Mouse (Mus musculus) inflammation-experienced regulatory T-cells, adult 16 weeks (primary cell): ENCODE data around the gene Vmn2r105. TPM values are rescaled to one million over a fixed set of nuclear protein-coding genes. Genes with fewer than 3 reads are reported as not detected.

Experiments used
- polyA plus RNA-seq: library from polyadenylated mRNA; unstranded; fragments of 100-300 nt; shearing (Covaris generic); gene quantifications from one replicate; pipeline ENCODE4 v1.2.1, GENCODE M21; 2017

Gene Vmn2r105
- polyA plus RNA-seq, result not detected

GRCm38 (mm10) chr17:20234952-20235351, at the start of gene Vmn2r105:
Gene Vmn2r105 (minus strand): TSS chr17:20235052.

GRCm38 (mm10) chr17:20182997-20183396, 51.9 kb downstream of the Vmn2r105 start, which contains the start of gene Fpr-rs6:
Gene Fpr-rs6 (minus strand): TSS chr17:20183097.

Other genes starting within 250 kb of the Vmn2r105 start
- not detected for gene Vmn2r104, start 186.7 kb downstream of the Vmn2r105 start, polyA plus RNA-seq
- gene Fpr-rs7, start 120.8 kb downstream of the Vmn2r105 start, polyA plus RNA-seq, result not detected
- not detected for gene Fpr-rs6, start 52.0 kb downstream of the Vmn2r105 start, polyA plus RNA-seq
- gene Vmn2r106, start 50.5 kb upstream of the Vmn2r105 start, polyA plus RNA-seq, result not detected
- not detected for gene Vmn2r107, start 110.2 kb upstream of the Vmn2r105 start, polyA plus RNA-seq
- gene Vmn1r224, start 179.1 kb upstream of the Vmn2r105 start, polyA plus RNA-seq, result not detected
- gene Vmn2r108, start 246.3 kb upstream of the Vmn2r105 start, polyA plus RNA-seq, result not detected